Mouse (Mus musculus): ENCODE measurements at regions not wholly inside any gene's neighbourhood (a gene's known extent, or its start where the extent isn't known, plus 50 kb on each side); places are given as distances from the start of the nearest gene placed in this dataset.

DNA sequence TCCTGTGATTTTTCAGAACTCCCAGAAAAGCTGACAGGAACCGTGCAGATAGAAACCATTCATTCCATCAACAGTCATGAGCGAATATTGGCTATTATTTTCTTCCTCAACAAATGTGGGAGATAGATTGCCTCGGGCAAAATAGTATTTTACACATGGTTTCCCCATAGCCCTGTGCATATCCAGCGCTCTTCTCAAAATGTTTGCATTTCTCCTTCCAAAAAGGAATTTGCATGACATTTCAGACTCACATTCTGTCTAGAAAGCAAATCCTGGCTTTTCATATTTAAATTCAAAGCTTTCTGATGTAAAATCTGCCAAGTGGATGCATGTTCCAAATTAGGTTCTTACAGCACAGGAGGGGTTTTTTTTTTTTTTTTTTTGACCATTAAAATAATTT, 82.2 kb upstream of the Zfhx3 start:
- no peak for DNase-seq (ENCODE audit: low spot score)

DNA sequence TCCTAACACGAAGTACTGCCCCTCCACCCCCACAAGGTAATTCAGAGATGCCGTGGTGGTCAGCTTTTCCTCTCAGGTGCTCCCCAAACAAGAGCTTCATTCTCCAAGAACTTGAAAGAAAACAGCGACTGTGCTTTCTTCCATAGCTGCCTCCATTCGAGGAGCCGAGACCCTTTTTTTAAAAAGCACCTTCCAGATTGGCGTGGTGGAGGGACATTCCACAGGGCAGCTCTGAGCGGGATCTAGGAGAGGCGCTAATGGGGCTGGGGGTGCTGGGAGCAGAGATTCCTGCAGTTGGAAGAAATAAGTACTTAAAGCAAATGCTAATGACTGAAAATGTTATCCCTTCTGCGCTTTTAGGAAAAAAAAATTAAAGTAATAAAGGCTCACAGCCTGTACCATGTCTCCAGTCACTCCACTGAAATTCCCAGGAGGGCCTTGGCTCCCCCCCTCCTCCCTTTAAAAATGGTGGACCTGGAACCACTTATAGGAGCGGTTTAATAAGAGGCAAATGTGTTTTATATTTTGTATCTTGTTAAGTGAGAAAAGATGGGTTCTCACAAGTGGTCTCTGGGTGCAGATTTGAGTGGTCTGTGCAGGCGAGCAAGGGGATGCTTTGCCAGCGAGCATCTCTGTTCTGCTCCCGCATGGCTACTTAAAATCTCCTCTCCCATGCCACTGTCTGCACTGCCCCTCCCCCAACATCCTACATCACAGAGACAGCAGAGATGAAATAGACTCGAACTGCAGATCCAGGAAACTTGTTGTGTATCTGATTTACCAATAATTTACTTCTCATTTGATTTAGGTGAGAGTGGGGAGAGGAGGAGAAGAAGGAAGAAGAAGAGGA, 77.4 kb upstream of the Zfhx3 start:
- DNase-seq (ENCODE audit: low spot score), result no peak

- no peak for DNase-seq (ENCODE audit: low spot score)
Observed at GRCm38 (mm10) chr8:107865744-107866143, 76.7 kb upstream of the Zfhx3 start.

DNA sequence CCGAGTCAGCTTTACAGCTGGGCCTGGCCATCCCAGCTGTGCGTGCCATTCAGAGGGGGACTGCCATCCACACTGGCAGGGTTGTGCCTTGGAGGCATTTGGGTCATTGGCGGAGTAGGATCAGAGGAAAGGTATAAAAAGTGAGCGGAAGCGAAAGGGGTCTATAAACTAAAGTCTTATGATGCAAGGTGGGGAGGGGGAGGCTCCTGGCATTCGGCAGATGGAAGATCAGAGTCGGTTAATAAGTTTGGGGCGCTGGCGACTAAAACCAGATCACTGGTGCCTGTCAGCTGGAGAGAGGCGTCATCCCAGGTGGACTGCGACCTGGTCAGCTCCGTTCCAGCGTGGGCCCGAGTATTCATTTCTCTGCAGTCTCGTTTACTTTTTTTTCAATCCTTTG, 70.7 kb upstream of the Zfhx3 start:
- DNase-seq (ENCODE audit: low spot score), result no peak

DNA sequence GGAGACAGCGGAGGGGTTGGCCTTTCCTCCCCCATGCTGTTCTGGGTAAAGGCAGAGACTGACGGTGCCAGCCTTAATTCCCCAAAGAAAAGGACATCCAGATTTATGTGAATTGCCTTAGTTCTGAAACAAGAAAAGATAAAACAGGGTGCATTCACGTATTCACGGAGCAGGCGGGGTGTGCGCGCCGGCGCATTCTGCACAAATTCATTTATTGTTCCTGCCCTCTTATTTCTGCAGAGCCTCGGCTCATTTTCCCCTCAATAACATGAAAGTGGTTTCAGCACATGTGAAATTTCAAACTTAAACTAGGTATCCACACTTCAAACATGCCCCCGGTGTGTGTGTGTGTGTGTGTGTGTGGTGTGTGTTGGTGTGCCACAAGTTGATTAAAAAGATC, 70.3 kb upstream of the Zfhx3 start:
- no peak for DNase-seq (ENCODE audit: low spot score)

- DNase-seq (ENCODE audit: low spot score), result no peak
Observed at GRCm38 (mm10) chr8:107876455-107876854, 66.0 kb upstream of the Zfhx3 start.

GRCm38 (mm10) chr8:107881851-107882250, 60.6 kb upstream of the Zfhx3 start:
- peak; percentile 53 for DNase-seq (ENCODE audit: low spot score)

DNA sequence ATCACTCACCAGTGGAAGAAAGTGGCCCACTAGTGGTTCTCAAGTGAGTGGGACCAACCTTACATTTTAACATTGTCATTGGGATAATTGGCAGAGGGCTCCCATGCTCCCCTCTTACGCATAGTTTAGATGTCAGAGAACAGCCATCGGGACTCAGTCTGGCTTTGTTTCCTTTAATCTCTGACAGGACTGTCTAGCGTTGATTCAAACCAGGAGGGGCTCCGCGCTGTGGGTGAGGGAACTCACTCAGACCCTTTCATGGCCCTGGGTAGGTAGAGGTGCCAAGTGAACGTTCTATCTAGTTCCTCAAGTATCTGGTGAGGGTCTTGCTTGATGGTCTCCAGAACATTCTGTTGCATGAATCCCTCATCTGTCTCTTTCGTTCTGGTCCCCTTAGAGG, 56.9 kb upstream of the Zfhx3 start:
- no peak for DNase-seq (ENCODE audit: low spot score)

DNA sequence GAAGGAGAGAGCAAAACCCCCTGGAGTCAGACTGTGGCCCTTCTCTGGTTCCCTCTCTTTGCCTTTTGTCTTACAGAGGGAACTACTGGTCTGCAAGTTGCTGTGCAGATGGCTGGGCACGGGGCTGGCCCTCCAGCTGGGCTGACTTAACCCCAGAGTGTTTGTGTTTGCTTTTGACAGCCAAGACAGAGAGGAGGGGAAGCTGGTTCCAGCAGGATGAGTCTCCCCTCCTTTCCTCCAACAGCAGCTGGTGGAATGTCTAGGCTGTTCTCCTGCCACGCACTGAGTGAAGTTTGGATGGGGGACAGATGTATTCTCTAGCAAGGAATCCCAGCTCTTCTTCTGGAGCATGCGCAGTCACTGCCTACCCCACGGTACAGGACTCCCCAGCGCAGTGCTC, 56.5 kb upstream of the Zfhx3 start:
- DNase-seq (ENCODE audit: low spot score), result peak; percentile 47

GRCm38 (mm10) chr8:107886516-107887253, 55.8 kb upstream of the Zfhx3 start:
- no peak for DNase-seq (ENCODE audit: low spot score)

GRCm38 (mm10) chr8:107887333-107887732, 55.1 kb upstream of the Zfhx3 start:
- no peak for DNase-seq (ENCODE audit: low spot score)

- no peak for DNase-seq (ENCODE audit: low spot score)
Observed at GRCm38 (mm10) chr8:107890922-107891321, 51.5 kb upstream of the Zfhx3 start.
